Mouse (Mus musculus): Measurements from ENCODE around the gene Minar1. TPM values are rescaled to one million over a fixed set of nuclear protein-coding genes. Genes with fewer than 3 reads are reported as not detected.

The Minar1 gene
- total RNA-seq (2021) (not detected), polyA plus RNA-seq (2012; rRNA removed) (0.06 TPM in 1 of 2 replicates, not detected in the other)
- long read RNA-seq, result 0 reads

GRCm38 (mm10) chr9:89623006-89623760, at the start of gene Minar1:
TSS of gene Minar1 (minus strand) at chr9:89623125.
- Histone ChIP-seq H3K4me1 (ENCODE audit: control insufficient read depth, insufficient read depth, low read length) (no peaks in the 10 kb centered on the region), H3K27me3 (ENCODE audit: control insufficient read depth, insufficient read depth, low read length) (peaks cover 2% of the 10 kb centered on the region; the same call in 1 of the 2 replicates), H3K27ac (no peak within 1 kb of the TSS), H3K9ac (ENCODE audit: low read depth, low read length) (no peak within 1 kb of the TSS), H3K79me2 (replicated peaks; ENCODE audit: control insufficient read depth, insufficient read depth, low read length) (no peaks in the 10 kb centered on the region), H3K36me3 (ENCODE audit: control insufficient read depth, insufficient read depth, low read length) (no peaks in the 10 kb centered on the region), H3K4me3 (no peak within 1 kb of the TSS)
- DNase-seq, result no peak
- TF ChIP-seq POLR2A (IDR thresholded peaks at IDR 0.05; ENCODE audit: insufficient read depth, low read depth, low read length) (no peak), EP300 (IDR thresholded peaks at IDR 0.05; ENCODE audit: insufficient read depth, low read depth, low read length) (no peak), CTCF (IDR thresholded peaks at IDR 0.05) (no peak)
- intact Hi-C loops (cut with DNase I), result no loop called here
- 1% methylated on average over 27 of the region's 27 CpGs for whole genome bisulfite sequencing

GRCm38 (mm10) chr9:89669878-89670277, 47.0 kb upstream of the Minar1 start:
- no peak for TF ChIP-seq CTCF (IDR thresholded peaks at IDR 0.05)
- TF ChIP-seq EP300 (IDR thresholded peaks at IDR 0.05; ENCODE audit: insufficient read depth, low read depth, low read length), result no peak
- no peak for TF ChIP-seq POLR2A (IDR thresholded peaks at IDR 0.05; ENCODE audit: insufficient read depth, low read depth, low read length)
- Histone ChIP-seq H3K4me3 (no peak overlapping the region), H3K79me2 (replicated peaks; ENCODE audit: control insufficient read depth, insufficient read depth, low read length) (no peaks in the 10 kb centered on the region), H3K27me3 (ENCODE audit: control insufficient read depth, insufficient read depth, low read length) (no peaks in the 10 kb centered on the region), H3K4me1 (ENCODE audit: control insufficient read depth, insufficient read depth, low read length) (no peaks in the 10 kb centered on the region), H3K9ac (ENCODE audit: low read depth, low read length) (no peak overlapping the region), H3K36me3 (ENCODE audit: control insufficient read depth, insufficient read depth, low read length) (no peaks in the 10 kb centered on the region), H3K27ac (no peak overlapping the region)
- no peak for DNase-seq
- 52% methylated on average over 4 of the region's 4 CpGs for WGBS
- intact Hi-C loops (cut with DNase I), result loop anchor here (10.0 kb wide), 1 partner anchor 445 kb away; no protein-coding TSS in a partner anchor

- no peak for DNase-seq
Observed at GRCm38 (mm10) chr9:89667306-89667942, 44.5 kb upstream of the Minar1 start.

GRCm38 (mm10) chr9:89650913-89651312, 28.0 kb upstream of the Minar1 start:
- Histone ChIP-seq H3K79me2 (replicated peaks; ENCODE audit: control insufficient read depth, insufficient read depth, low read length) (no peaks in the 10 kb centered on the region), H3K9ac (ENCODE audit: low read depth, low read length) (no peak overlapping the region), H3K27ac (no peak overlapping the region), H3K27me3 (ENCODE audit: control insufficient read depth, insufficient read depth, low read length) (no peaks in the 10 kb centered on the region), H3K4me1 (ENCODE audit: control insufficient read depth, insufficient read depth, low read length) (no peaks in the 10 kb centered on the region; the same call in 1 of the 2 replicates), H3K36me3 (ENCODE audit: control insufficient read depth, insufficient read depth, low read length) (no peaks in the 10 kb centered on the region), H3K4me3 (no peak overlapping the region)
- WGBS, result 68% methylated on average over 6 of the region's 6 CpGs
- no peak for TF ChIP-seq EP300 (IDR thresholded peaks at IDR 0.05; ENCODE audit: insufficient read depth, low read depth, low read length)
- no peak for TF ChIP-seq CTCF (IDR thresholded peaks at IDR 0.05)
- intact Hi-C loops (cut with DNase I), result no loop called here
- DNase-seq, result no peak

More at GRCm38 (mm10) chr9:89667306-89667942, 44.5 kb upstream of the Minar1 start:
- Histone ChIP-seq H3K27ac (no peak overlapping the region), H3K4me1 (ENCODE audit: control insufficient read depth, insufficient read depth, low read length) (no peaks in the 10 kb centered on the region), H3K4me3 (no peak overlapping the region), H3K36me3 (ENCODE audit: control insufficient read depth, insufficient read depth, low read length) (no peaks in the 10 kb centered on the region), H3K27me3 (ENCODE audit: control insufficient read depth, insufficient read depth, low read length) (no peaks in the 10 kb centered on the region), H3K79me2 (replicated peaks; ENCODE audit: control insufficient read depth, insufficient read depth, low read length) (no peaks in the 10 kb centered on the region), H3K9ac (ENCODE audit: low read depth, low read length) (no peak overlapping the region)
- TF ChIP-seq POLR2A (IDR thresholded peaks at IDR 0.05; ENCODE audit: insufficient read depth, low read depth, low read length) (no peak), EP300 (IDR thresholded peaks at IDR 0.05; ENCODE audit: insufficient read depth, low read depth, low read length) (no peak)
- 62% methylated on average over 4 of the region's 4 CpGs for WGBS
- intact Hi-C loops (cut with DNase I), result no loop called here

- Histone ChIP-seq H3K36me3 (ENCODE audit: control insufficient read depth, insufficient read depth, low read length) (no peaks in the 10 kb centered on the region), H3K79me2 (replicated peaks; ENCODE audit: control insufficient read depth, insufficient read depth, low read length) (no peaks in the 10 kb centered on the region), H3K27ac (no peak overlapping the region), H3K9ac (ENCODE audit: low read depth, low read length) (no peak overlapping the region), H3K4me3 (no peak overlapping the region), H3K27me3 (ENCODE audit: control insufficient read depth, insufficient read depth, low read length) (no peaks in the 10 kb centered on the region), H3K4me1 (ENCODE audit: control insufficient read depth, insufficient read depth, low read length) (no peaks in the 10 kb centered on the region)
- WGBS, result 72% methylated on average over 3 of the region's 3 CpGs
- DNase-seq, result no peak
- intact Hi-C loops (cut with DNase I), result no loop called here
- TF ChIP-seq EP300 (IDR thresholded peaks at IDR 0.05; ENCODE audit: insufficient read depth, low read depth, low read length) (no peak), CTCF (IDR thresholded peaks at IDR 0.05) (no peak), POLR2A (IDR thresholded peaks at IDR 0.05; ENCODE audit: insufficient read depth, low read depth, low read length) (no peak)
Observed at GRCm38 (mm10) chr9:89637453-89637852, 14.5 kb upstream of the Minar1 start.
